Mouse (Mus musculus) lung, postnatal 0 days (tissue): Measurements from ENCODE around the gene Robo2.

Experiments
- CTCF ChIP-seq: IDR thresholded peaks from 2 replicates; pipeline ENCODE4 v1.5.1; 2016; ENCODE audit warnings: antibody characterized with exemption, mild to moderate bottlenecking
- EP300 ChIP-seq: IDR thresholded peaks from 2 replicates; pipeline ENCODE4 v1.6.1; 2016; ENCODE audit warnings: antibody characterized with exemption, mild to moderate bottlenecking, control low read depth

- no peak for TF ChIP-seq EP300
- no peak for TF ChIP-seq CTCF
Observed at GRCm38 (mm10) chr16:73855821-73856220, 555.8 kb downstream of the Robo2 start.
